Mouse (Mus musculus) midbrain, postnatal 0 days (tissue): ENCODE data around the gene Slc25a36. TPM values are rescaled to one million over a fixed set of nuclear protein-coding genes. Genes with fewer than 3 reads are reported as not detected.
A peak's percentile ranks its signal among the peaks of the same experiment; 100 is the strongest.

ENCODE experiments used
- ATAC-seq: fragments of 200-750 bp; cut with Nextera tagmentation; 2 replicates; pipeline ENCODE4 v1.8.0; 2017; ENCODE audit warnings: moderate number of reproducible peaks, mild to moderate bottlenecking, moderate TSS enrichment, moderate library complexity; ENCODE audit not compliant: low FRiP score
- DNase-seq: peaks from one replicate; pipeline ENCODE4 v3.0.0-alpha.2; 2015; ENCODE audit warnings: low spot score
- H3K27ac ChIP-seq: fragments of 300-500 bp; sonication (generic); 2 replicates; pipeline ENCODE4 v1.5.1; 2014; ENCODE audit warnings: low read depth, mild to moderate bottlenecking, low read length, mixed read lengths
- H3K27me3 ChIP-seq: fragments of 300-500 bp; sonication (generic); 2 replicates; pipeline ENCODE4 v1.6.1; 2014; ENCODE audit warnings: low read length, control low read depth, mixed read lengths; ENCODE audit not compliant: insufficient read depth
- H3K36me3 ChIP-seq: fragments of 300-500 bp; sonication (generic); 2 replicates; pipeline ENCODE4 v1.6.1; 2014; ENCODE audit warnings: low read length, control low read depth, mixed read lengths; ENCODE audit not compliant: insufficient read depth
- H3K4me1 ChIP-seq: fragments of 300-500 bp; sonication (generic); 2 replicates; pipeline ENCODE4 v1.6.1; 2014; ENCODE audit warnings: mild to moderate bottlenecking, control low read depth, antibody characterized with exemption, low read length, mixed read lengths; ENCODE audit not compliant: insufficient read depth
- H3K4me2 ChIP-seq: fragments of 300-500 bp; sonication (generic); 2 replicates; pipeline ENCODE4 v1.6.1; 2014; ENCODE audit warnings: low read depth, mild to moderate bottlenecking, low read length, mixed read lengths; ENCODE audit not compliant: poor library complexity, severe bottlenecking
- H3K4me3 ChIP-seq: fragments of 300-500 bp; sonication (generic); 2 replicates; pipeline ENCODE4 v1.5.1; 2014; ENCODE audit warnings: low read depth, mild to moderate bottlenecking, low read length, moderate library complexity
- H3K9ac ChIP-seq: fragments of 300-500 bp; sonication (generic); replicated peaks from 2 replicates; pipeline ENCODE4 v1.6.1; 2014; ENCODE audit warnings: mild to moderate bottlenecking, low read length, moderate library complexity, mixed read lengths; ENCODE audit not compliant: poor library complexity, severe bottlenecking
- H3K9me3 ChIP-seq: fragments of 300-500 bp; sonication (generic); 2 replicates; pipeline ENCODE4 v1.6.1; 2016; ENCODE audit warnings: low read length, control low read depth
- CTCF ChIP-seq: IDR thresholded peaks from 2 replicates; pipeline ENCODE4 v1.5.1; 2016; ENCODE audit warnings: antibody characterized with exemption, mild to moderate bottlenecking
- WGBS: fragments of 180-500 bp; shearing (Covaris S2); extraction: QIAGEN DNeasy Blood & Tissue Kit; methylation state at CpG from one replicate; pipeline ENCODE4 v1.1.7; 2014; 5-methylcytosine and 5-hydroxymethylcytosine counted together
- polyA plus RNA-seq: library from polyadenylated mRNA; unstranded; fragments of >200 nt; fragmentation: Nextera tagmentation; extraction: Ambion mirVana; gene quantifications from 2 replicates; pipeline ENCODE4 v1.2.1, GENCODE M21; 2015
- total RNA-seq: library from RNA; depleted of rRNA; stranded (reverse); fragments of >200 nt; gene quantifications from 2 replicates; pipeline ENCODE4 v1.2.3, GENCODE M21; 2014

The Slc25a36 gene
- total and polyA plus RNA-seq, 2 experiments from 2014 or later: 65.1 to 91.0 TPM

DNA sequence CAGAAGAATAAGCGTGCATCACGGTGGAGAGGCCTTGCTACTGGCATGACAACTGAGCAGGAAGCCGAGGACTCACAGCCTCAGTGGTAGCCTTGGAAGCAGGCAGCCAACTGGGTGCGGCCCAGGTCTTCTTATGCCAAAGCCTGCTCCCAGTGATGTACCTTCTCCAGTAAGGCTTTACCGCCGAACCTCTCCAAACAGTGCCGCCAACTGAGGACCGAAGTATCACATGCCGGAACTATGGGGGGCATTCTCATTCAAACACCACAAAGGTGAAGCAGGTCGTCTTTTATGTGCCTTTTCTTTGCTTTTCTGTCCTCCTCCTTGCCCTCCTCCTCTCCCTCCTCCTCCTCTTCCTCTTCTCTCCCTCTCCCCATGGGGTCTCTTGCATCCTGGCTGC lies 3.3 kb upstream of the Slc25a36 start:
- Histone ChIP-seq H3K4me1 (0 out of 2 replicates have a peak, but pooled peaks cover 4% of the 10 kb centered on the region), H3K4me2 (no peak overlapping the region), H3K27me3 (no peaks in the 10 kb centered on the region), H3K4me3 (no peak overlapping the region), H3K9me3 (no peaks in the 10 kb centered on the region), H3K36me3 (no peaks in the 10 kb centered on the region), H3K27ac (no peak overlapping the region), H3K9ac (no peak overlapping the region)
- 88% methylated on average over 10 of the region's 10 CpGs for WGBS
- TF ChIP-seq CTCF: no peak
- DNase-seq (no peak), ATAC-seq (no peak)

DNA sequence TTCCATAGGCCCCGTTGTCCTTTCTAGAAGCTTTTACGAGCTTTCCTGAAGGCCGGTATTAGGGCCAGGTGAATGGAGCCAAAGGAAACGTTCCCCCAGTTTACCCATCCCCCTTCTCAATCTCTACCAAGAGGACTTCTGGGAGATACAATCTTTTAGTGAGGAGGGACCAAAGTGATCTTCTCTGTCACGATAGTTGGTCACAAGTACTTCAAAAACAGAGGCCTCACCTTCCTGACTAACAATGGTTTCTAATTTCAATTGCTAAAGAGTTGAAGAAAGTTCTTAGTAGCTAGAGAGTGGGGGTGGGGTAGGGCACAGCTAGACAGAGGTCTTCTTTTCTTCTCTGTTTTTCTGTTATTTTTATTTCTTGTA lies 2.6 kb upstream of the Slc25a36 start:
- no peak overlapping the region for H3K9ac ChIP-seq
- no peak for TF ChIP-seq CTCF
- no peaks in the 10 kb centered on the region for H3K9me3 ChIP-seq
- H3K4me3 ChIP-seq: no peak overlapping the region
- no peak for DNase-seq
- WGBS: 37% methylated on average over 5 of the region's 5 CpGs
- H3K27me3 ChIP-seq: no peaks in the 10 kb centered on the region
- H3K27ac ChIP-seq: no peak overlapping the region
- no peak overlapping the region for H3K4me2 ChIP-seq
- H3K36me3 ChIP-seq: no peaks in the 10 kb centered on the region
- no peak for ATAC-seq
- peaks cover 9% of the 10 kb centered on the region; the same call in 1 of the 2 replicates for H3K4me1 ChIP-seq

GRCm38 (mm10) chr9:97112797-97113554 lies 2.0 kb upstream of the Slc25a36 start:
- H3K4me3 ChIP-seq: no peak overlapping the region
- whole genome bisulfite sequencing: 75% methylated on average over 24 of the region's 24 CpGs
- no peaks in the 10 kb centered on the region for H3K27me3 ChIP-seq
- peaks cover 9% of the 10 kb centered on the region; the same call in 1 of the 2 replicates for H3K4me1 ChIP-seq
- no peak overlapping the region for H3K4me2 ChIP-seq
- H3K9ac ChIP-seq: no peak overlapping the region
- H3K9me3 ChIP-seq: no peaks in the 10 kb centered on the region
- no peak for ATAC-seq
- no peaks in the 10 kb centered on the region for H3K36me3 ChIP-seq
- no peak overlapping the region for H3K27ac ChIP-seq
- no peak for DNase-seq
- TF ChIP-seq CTCF: no peak

- no peak for ATAC-seq
- peaks cover 9% of the 10 kb centered on the region; the same call in 1 of the 2 replicates for H3K4me1 ChIP-seq
- H3K36me3 ChIP-seq: no peaks in the 10 kb centered on the region
- no peak overlapping the region for H3K4me2 ChIP-seq
- no peak for DNase-seq
- H3K9ac ChIP-seq: no peak overlapping the region
- H3K27ac ChIP-seq: no peak overlapping the region
- H3K27me3 ChIP-seq: no peaks in the 10 kb centered on the region
- H3K4me3 ChIP-seq: no peak overlapping the region
- H3K9me3 ChIP-seq: no peaks in the 10 kb centered on the region
- TF ChIP-seq CTCF: no peak
- 85% methylated on average over 7 of the region's 7 CpGs for WGBS
Measured at GRCm38 (mm10) chr9:97112238-97112637, 1.3 kb upstream of the Slc25a36 start.

GRCm38 (mm10) chr9:97111506-97111905 lies 549 bp upstream of the Slc25a36 start:
- Histone ChIP-seq H3K9ac (peak overlapping the region; percentile 69), H3K27ac (peak overlapping the region; percentile 85), H3K27me3 (no peaks in the 10 kb centered on the region), H3K9me3 (no peaks in the 10 kb centered on the region), H3K36me3 (no peaks in the 10 kb centered on the region), H3K4me1 (peaks cover 9% of the 10 kb centered on the region; the same call in 1 of the 2 replicates), H3K4me3 (peak overlapping the region; percentile 90), H3K4me2 (peak overlapping the region; percentile 63)
- 3% methylated on average over 6 of the region's 6 CpGs for WGBS
- no peak for TF ChIP-seq CTCF
- DNase-seq (no peak), ATAC-seq (no peak)

- WGBS: 93% methylated on average over 5 of the region's 5 CpGs
Measured at GRCm38 (mm10) chr9:97106481-97107160, 4.3 kb downstream of the Slc25a36 start.

More at GRCm38 (mm10) chr9:97106481-97107160, 4.3 kb downstream of the Slc25a36 start:
- no peak overlapping the region for H3K4me2 ChIP-seq
- H3K36me3 ChIP-seq: no peaks in the 10 kb centered on the region
- TF ChIP-seq CTCF: no peak
- no peaks in the 10 kb centered on the region for H3K9me3 ChIP-seq
- no peak overlapping the region for H3K4me3 ChIP-seq
- DNase-seq (no peak), ATAC-seq (no peak)
- H3K27ac ChIP-seq: no peak overlapping the region
- no peaks in the 10 kb centered on the region for H3K27me3 ChIP-seq
- peaks cover 9% of the 10 kb centered on the region; the same call in 1 of the 2 replicates for H3K4me1 ChIP-seq
- H3K9ac ChIP-seq: no peak overlapping the region
